8 mouse cellular contexts compared by ENCODE assay signal in genomic region chr13:78193211-78193610, GRCm38 (mm10). TPM values are rescaled to one million over a fixed set of nuclear protein-coding genes. Genes with fewer than 3 reads are reported as not detected.
DNase-seq lines count a peak whose midpoint lies in the region; ATAC-seq and TF ChIP-seq lines count a peak whose summit lies in the region.

No protein-coding gene starts in this region.

- H3K27ac ChIP-seq in heart, embryonic 10.5 days = no peak overlapping the region
- peak overlapping the region; percentile 98 for H3K27ac ChIP-seq in hindbrain, postnatal 0 days
- no peak overlapping the region for H3K27ac ChIP-seq in stomach, postnatal 0 days (replicated peaks)

- H3K9me3 ChIP-seq in heart, embryonic 10.5 days = no peaks in the 10 kb centered on the region
- no peaks in the 10 kb centered on the region for H3K9me3 ChIP-seq in hindbrain, postnatal 0 days (ENCODE audit: low read length)
- H3K9me3 ChIP-seq in stomach, postnatal 0 days (ENCODE audit: control insufficient read depth, low read length) = no peaks in the 10 kb centered on the region

- no peak for TF ChIP-seq CTCF in hindbrain, postnatal 0 days (IDR thresholded peaks at IDR 0.05; ENCODE audit: low read depth)
- no peak for TF ChIP-seq CTCF in stomach, postnatal 0 days (IDR thresholded peaks at IDR 0.05; ENCODE audit: low read depth)

- DNase-seq in heart, embryonic 10.5 days (ENCODE audit: low spot score) = no peak
- no peak for DNase-seq in heart, postnatal 4 days
- DNase-seq in right cerebral cortex, postnatal 10 days (ENCODE audit: low spot score in 2 of 2) = peak; percentile 57 to 58
- no peak for DNase-seq in right cerebral cortex, postnatal 25 days
- DNase-seq in hindbrain, postnatal 0 days (ENCODE audit: low spot score) = peak; percentile 53
- no peak for DNase-seq in stomach, postnatal 0 days (ENCODE audit: low spot score)
- no peak for DNase-seq in frontal cortex, postnatal 36 days (ENCODE audit: low spot score in 2 of 2)

- H3K4me2 ChIP-seq in hindbrain, postnatal 0 days (ENCODE audit: low read depth, low read length) = peak overlapping the region; percentile 87
- peak overlapping the region; percentile 64 for H3K4me2 ChIP-seq in stomach, postnatal 0 days (replicated peaks; ENCODE audit: low read depth)

- no peak for ATAC-seq in hindbrain, postnatal 0 days
- no peak for ATAC-seq in stomach, postnatal 0 days (ENCODE audit: low FRiP score, low TSS enrichment)
- no peak for ATAC-seq in granulocyte monocyte progenitor cell, adult 5-6 weeks (replicated peaks; ENCODE audit: poor library complexity, severe bottlenecking)

- H3K9ac ChIP-seq in hindbrain, postnatal 0 days (replicated peaks; ENCODE audit: low read length) = peak overlapping the region; percentile 87
- H3K9ac ChIP-seq in stomach, postnatal 0 days (ENCODE audit: low read length) = no peak overlapping the region

- 0 out of 2 replicates have a peak, but pooled peaks cover 13% of the 10 kb centered on the region for H3K36me3 ChIP-seq in heart, embryonic 10.5 days
- peaks cover 6% of the 10 kb centered on the region; the same call in 1 of the 2 replicates for H3K36me3 ChIP-seq in hindbrain, postnatal 0 days (ENCODE audit: insufficient read depth, low read length)
- no peaks in the 10 kb centered on the region; the same call in 1 of the 2 replicates for H3K36me3 ChIP-seq in stomach, postnatal 0 days (ENCODE audit: control insufficient read depth, insufficient read depth, low read length)

- H3K4me3 ChIP-seq in heart, embryonic 10.5 days = peak overlapping the region; percentile 23; the same call in 1 of the 2 replicates
- peak overlapping the region; percentile 94 for H3K4me3 ChIP-seq in hindbrain, postnatal 0 days (ENCODE audit: low read length)
- peak overlapping the region; percentile 11; the same call in 1 of the 2 replicates for H3K4me3 ChIP-seq in stomach, postnatal 0 days (ENCODE audit: low read depth, low read length)

- no peak for TF ChIP-seq EP300 in stomach, postnatal 0 days (optimal IDR thresholded peaks at IDR 0.05)

- H3K27me3 ChIP-seq in heart, embryonic 10.5 days (ENCODE audit: insufficient read depth, poor library complexity, severe bottlenecking) = peaks cover 80% of the 10 kb centered on the region
- H3K27me3 ChIP-seq in hindbrain, postnatal 0 days (ENCODE audit: insufficient read depth, low read length) = no peaks in the 10 kb centered on the region
- no peaks in the 10 kb centered on the region; the same call in none of the 2 replicates for H3K27me3 ChIP-seq in stomach, postnatal 0 days (ENCODE audit: control insufficient read depth, insufficient read depth, low read length)

- peaks cover 22% of the 10 kb centered on the region for H3K4me1 ChIP-seq in heart, embryonic 10.5 days
- H3K4me1 ChIP-seq in hindbrain, postnatal 0 days (ENCODE audit: insufficient read depth, low read length) = no peaks in the 10 kb centered on the region
- H3K4me1 ChIP-seq in stomach, postnatal 0 days (replicated peaks; ENCODE audit: control insufficient read depth, insufficient read depth) = no peaks in the 10 kb centered on the region

- WGBS in heart, embryonic 10.5 days = 32% methylated on average over 4 of the region's 4 CpGs
- WGBS in hindbrain, postnatal 0 days = 26% methylated on average over 4 of the region's 4 CpGs
- WGBS in stomach, postnatal 0 days = 31% methylated on average over 4 of the region's 4 CpGs

RNA-seq across cellular contexts. Expression of gene Nr2f1, which starts 6.3 kb away (rescaled TPM):
- 6.0 and 13.8 TPM in 2 replicates for polyA plus RNA-seq in heart, embryonic 10.5 days (2016; fragmentation: Nextera tagmentation; extraction: Ambion mirVana)
- 1 to 10 TPM; 4.6 to 4.8 TPM for total RNA-seq in heart, postnatal 4 days (2021)
- 220 and 254 TPM in 2 replicates for total RNA-seq in hindbrain, postnatal 0 days (2014; rRNA removed)
- polyA plus RNA-seq in hindbrain, postnatal 0 days (2015; fragmentation: Nextera tagmentation; extraction: Ambion mirVana) = 49.8 and 51.2 TPM in 2 replicates
- 5.8 and 6.3 TPM in 2 replicates for polyA plus RNA-seq in stomach, postnatal 0 days (2015; fragmentation: Nextera tagmentation; extraction: Ambion mirVana)
- total RNA-seq in granulocyte monocyte progenitor cell, adult 5-6 weeks (2014; fragmentation: Nextera tagmentation) = not detected in 2 replicates
- total RNA-seq in granulocyte monocyte progenitor cell, adult 5-6 weeks (2017) = not detected in 2 replicates

Comparison
In these comparisons a context has a peak if more than half of its experiments do, and no peak if none do; other contexts are left out.
1. DNase-seq: peak in right cerebral cortex, postnatal 10 days (2 of 2) and hindbrain, postnatal 0 days (single experiment); none in heart, embryonic 10.5 days (single experiment), heart, postnatal 4 days (single experiment), right cerebral cortex, postnatal 25 days (single experiment), stomach, postnatal 0 days (single experiment) and frontal cortex, postnatal 36 days (0 of 2).
2. H3K4me3 ChIP-seq: peak in every context shown above with its lines; median percentile 94 in hindbrain, postnatal 0 days; 23 in heart, embryonic 10.5 days; 11 in stomach, postnatal 0 days.
3. RNA of gene Nr2f1, which starts 6.3 kb away (total RNA-seq): 220 to 254 TPM in hindbrain, postnatal 0 days; 4.6 to 4.8 TPM in heart, postnatal 4 days and not detected in granulocyte monocyte progenitor cell, adult 5-6 weeks; every median in the first group is over 10 times any median in the second.